Mouse (Mus musculus) gastrocnemius, adult 18-20 months (tissue): ENCODE data around the gene Dicer1. TPM values are rescaled to one million over a fixed set of nuclear protein-coding genes. Genes with fewer than 3 reads are reported as not detected.
A peak's percentile ranks its signal among the peaks of the same experiment; 100 is the strongest.

Source experiments
- DNase-seq: peaks from one replicate; pipeline ENCODE4 v3.0.0; 2021; ENCODE audit warnings: low spot score
- total RNA-seq, 2 experiments: library from RNA; stranded (reverse); gene quantifications; 2 replicates each; pipeline ENCODE4 v1.2.3; 2021

Dicer1 gene
- total RNA-seq, 2 experiments from 2014 or later = 34.0 to 37.7 TPM

- DNase-seq = no peak
Measured at GRCm38 (mm10) chr12:104677371-104677924, 74.3 kb downstream of the Dicer1 start.

- DNase-seq = no peak
Measured at GRCm38 (mm10) chr12:104676535-104677370, 75.0 kb downstream of the Dicer1 start.

GRCm38 (mm10) chr12:104672976-104673375, 78.8 kb downstream of the Dicer1 start:
- no peak for DNase-seq

GRCm38 (mm10) chr12:104672406-104672805, 79.3 kb downstream of the Dicer1 start:
- DNase-seq = peak; percentile 25

- no peak for DNase-seq
Measured at GRCm38 (mm10) chr12:104667846-104668245, 83.9 kb downstream of the Dicer1 start.

- peak; percentile 71 for DNase-seq
Measured at GRCm38 (mm10) chr12:104665951-104666350, 85.8 kb downstream of the Dicer1 start.

- peak; percentile 66 for DNase-seq
Measured at GRCm38 (mm10) chr12:104665521-104665920, 86.2 kb downstream of the Dicer1 start.

- DNase-seq = no peak
Measured at GRCm38 (mm10) chr12:104656146-104656545, 95.6 kb downstream of the Dicer1 start.

GRCm38 (mm10) chr12:104655006-104655405, 96.7 kb downstream of the Dicer1 start:
- peak; percentile 49 for DNase-seq

- peak; percentile 50 for DNase-seq
Measured at GRCm38 (mm10) chr12:104652021-104652420, 99.7 kb downstream of the Dicer1 start.

GRCm38 (mm10) chr12:104651269-104651668, 100.5 kb downstream of the Dicer1 start:
- no peak for DNase-seq

GRCm38 (mm10) chr12:104650510-104651260, 101.1 kb downstream of the Dicer1 start:
- DNase-seq = no peak

GRCm38 (mm10) chr12:104648366-104648765, 103.4 kb downstream of the Dicer1 start:
- DNase-seq = no peak

GRCm38 (mm10) chr12:104642337-104642736, 109.4 kb downstream of the Dicer1 start:
- DNase-seq = peak; percentile 36

GRCm38 (mm10) chr12:104640934-104641333, 110.8 kb downstream of the Dicer1 start:
- peak; percentile 87 for DNase-seq

GRCm38 (mm10) chr12:104638156-104638555, 113.6 kb downstream of the Dicer1 start:
- no peak for DNase-seq

Other genes starting within 250 kb of the Dicer1 start
- 1 to 10 TPM; 1.6 to 2.4 TPM for gene Clmn, start 113.1 kb upstream of the Dicer1 start, total RNA-seq